Mouse (Mus musculus) bone marrow macrophage, adult 2 months (primary cell): Measurements from ENCODE around the gene Tulp4. TPM values are rescaled to one million over a fixed set of nuclear protein-coding genes. Genes with fewer than 3 reads are reported as not detected.

Experiments used
- H3K27ac ChIP-seq: 2 replicates; pipeline ENCODE4 v1.5.1; 2012; ENCODE audit warnings: low read depth, low read length; ENCODE audit not compliant: insufficient read depth
- H3K4me1 ChIP-seq: 2 replicates; pipeline ENCODE4 v1.6.1; 2012; ENCODE audit warnings: low read length; ENCODE audit not compliant: control insufficient read depth, insufficient read depth
- H3K4me3 ChIP-seq: 2 replicates; pipeline ENCODE4 v1.5.1; 2012; ENCODE audit warnings: mild to moderate bottlenecking, low read length, moderate library complexity; ENCODE audit not compliant: insufficient read depth
- CTCF ChIP-seq: IDR thresholded peaks from 2 replicates; pipeline ENCODE4 v1.5.1; 2012; ENCODE audit warnings: low read depth, mild to moderate bottlenecking, low read length, moderate library complexity
- POLR2A ChIP-seq: IDR thresholded peaks from 2 replicates; pipeline ENCODE4 v1.6.1; 2012; ENCODE audit warnings: mild to moderate bottlenecking, low read depth, low read length, borderline replicate concordance
- polyA plus RNA-seq: library from polyadenylated mRNA; stranded (reverse); fragments of >200 nt; gene quantifications from 2 replicates; pipeline ENCODE4 v1.2.4, GENCODE M21; 2012; ENCODE audit not compliant: missing spikeins, insufficient read depth, insufficient read length

Tulp4 gene
- polyA plus RNA-seq, 1 experiment: 42.9 TPM

DNA sequence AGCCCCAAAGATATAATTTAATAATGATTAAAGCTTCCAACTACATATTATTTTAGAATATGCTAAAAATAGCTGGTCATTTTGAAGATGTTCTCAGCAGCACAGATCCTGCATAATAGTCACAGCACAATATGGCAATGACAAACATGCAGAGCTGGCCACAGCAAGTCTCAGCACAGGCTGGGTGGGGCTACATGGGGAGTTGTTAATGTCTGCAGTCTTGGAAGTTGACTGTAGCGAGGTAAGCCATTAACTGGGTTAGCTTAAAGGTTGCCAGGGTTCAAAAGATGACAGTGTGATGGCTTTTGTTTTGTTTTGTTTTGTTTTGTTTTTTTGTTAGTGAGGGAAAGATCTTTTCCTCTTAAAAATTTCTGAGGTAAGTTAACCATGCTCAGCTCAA is 68.3 kb downstream of the Tulp4 start:
- Histone ChIP-seq H3K27ac (peak overlapping the region; percentile 27; the same call in 1 of the 2 replicates), H3K4me1 (peaks cover 37% of the 10 kb centered on the region), H3K4me3 (no peak overlapping the region)
- TF ChIP-seq POLR2A: no peak
- TF ChIP-seq CTCF: no peak

DNA sequence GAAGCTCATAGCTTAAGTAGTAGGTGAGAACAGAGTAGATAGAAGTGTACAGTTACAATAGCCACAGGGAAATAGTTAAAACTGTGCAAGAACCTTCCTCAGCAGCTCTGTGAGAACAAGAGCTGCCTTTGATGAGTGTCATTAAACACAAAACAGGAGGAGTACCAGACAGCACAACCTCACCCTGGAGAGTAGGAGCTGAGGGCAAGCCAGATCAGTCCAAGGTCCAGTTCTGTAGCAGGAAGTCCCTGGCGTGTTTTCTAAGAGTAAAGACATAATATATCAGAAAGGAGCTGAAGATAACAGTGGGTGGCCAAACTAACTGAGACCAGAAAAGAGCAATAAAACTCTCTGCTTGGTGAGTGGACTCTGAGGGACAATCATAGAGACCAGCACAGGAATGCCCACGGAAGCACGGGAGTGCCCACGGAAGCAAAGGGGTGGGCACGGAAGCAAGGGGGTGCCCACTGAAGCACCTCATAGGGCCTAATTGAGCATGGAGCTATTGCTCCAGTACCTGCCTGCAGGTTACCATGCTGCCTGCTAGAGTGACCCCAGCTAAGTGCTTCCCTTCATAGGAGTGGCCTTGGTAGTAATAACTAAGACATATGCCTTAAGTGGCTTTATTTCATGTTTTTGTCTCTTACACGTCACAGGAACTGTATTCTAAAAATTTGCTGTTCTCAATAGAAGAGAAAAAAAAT is 72.5 kb downstream of the Tulp4 start:
- TF ChIP-seq CTCF (no peak), POLR2A (no peak)
- H3K27ac ChIP-seq: no peak overlapping the region
- no peak overlapping the region for H3K4me3 ChIP-seq
- peaks cover 49% of the 10 kb centered on the region for H3K4me1 ChIP-seq

GRCm38 (mm10) chr17:6179389-6179788 is 73.2 kb downstream of the Tulp4 start:
- Histone ChIP-seq H3K27ac (0 out of 2 replicates have a peak overlapping the region, but pooled peaks have one; percentile 1), H3K4me3 (no peak overlapping the region), H3K4me1 (peaks cover 48% of the 10 kb centered on the region)
- TF ChIP-seq CTCF: no peak
- TF ChIP-seq POLR2A: no peak

DNA sequence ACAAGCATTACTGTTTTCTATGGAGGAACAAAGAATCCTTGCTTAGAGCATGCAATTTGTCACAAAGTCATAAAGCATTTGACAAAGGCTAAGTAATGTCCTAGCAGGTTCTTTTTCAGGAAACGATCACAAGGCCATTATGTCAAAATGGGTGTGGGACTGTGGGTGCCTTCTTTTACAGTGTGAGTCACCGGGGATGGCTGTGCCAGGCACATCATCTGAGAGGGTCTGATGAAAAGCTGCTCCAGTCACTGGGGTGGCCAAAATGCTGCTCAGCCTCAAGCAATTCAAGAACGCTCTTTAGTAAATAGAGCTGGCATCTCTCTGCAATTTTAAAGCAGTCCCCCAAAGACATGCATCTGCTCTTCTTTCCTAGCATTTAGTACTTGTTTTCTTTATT is 74.2 kb downstream of the Tulp4 start:
- TF ChIP-seq POLR2A (no peak), CTCF (no peak)
- Histone ChIP-seq H3K4me1 (peaks cover 46% of the 10 kb centered on the region), H3K27ac (peak overlapping the region; percentile 51), H3K4me3 (no peak overlapping the region)

DNA sequence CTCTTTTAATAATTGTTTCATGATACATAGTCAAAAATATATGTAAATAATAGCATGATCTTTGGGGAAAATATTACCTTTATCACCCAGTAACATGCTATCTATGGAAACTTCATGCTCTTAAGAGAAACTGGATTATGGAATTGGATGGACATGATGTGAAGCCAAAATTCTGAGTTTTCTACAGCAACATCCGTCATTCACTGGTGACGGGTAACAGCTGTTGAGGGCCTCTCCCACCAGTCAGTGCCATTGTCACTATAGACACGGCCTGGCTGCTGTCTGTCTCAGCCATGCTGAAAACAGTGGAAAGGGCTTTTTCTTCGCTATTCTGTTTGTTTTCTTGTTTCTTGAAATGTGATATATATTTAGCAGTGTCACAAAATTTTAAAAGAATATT is 76.5 kb downstream of the Tulp4 start:
- Histone ChIP-seq H3K4me3 (no peak overlapping the region), H3K4me1 (peaks cover 56% of the 10 kb centered on the region), H3K27ac (no peak overlapping the region)
- no peak for TF ChIP-seq POLR2A
- TF ChIP-seq CTCF: no peak

- peaks cover 51% of the 10 kb centered on the region for H3K4me1 ChIP-seq
- no peak overlapping the region for H3K4me3 ChIP-seq
- peak overlapping the region; percentile 2 for H3K27ac ChIP-seq
- TF ChIP-seq POLR2A: no peak
- no peak for TF ChIP-seq CTCF
Measured at GRCm38 (mm10) chr17:6186651-6187050, 80.4 kb downstream of the Tulp4 start.

- TF ChIP-seq CTCF: no peak
- TF ChIP-seq POLR2A: no peak
- H3K4me3 ChIP-seq: no peak overlapping the region
- peaks cover 49% of the 10 kb centered on the region for H3K4me1 ChIP-seq
- H3K27ac ChIP-seq: peak overlapping the region; percentile 2
Measured at GRCm38 (mm10) chr17:6187183-6187582, 80.9 kb downstream of the Tulp4 start.

DNA sequence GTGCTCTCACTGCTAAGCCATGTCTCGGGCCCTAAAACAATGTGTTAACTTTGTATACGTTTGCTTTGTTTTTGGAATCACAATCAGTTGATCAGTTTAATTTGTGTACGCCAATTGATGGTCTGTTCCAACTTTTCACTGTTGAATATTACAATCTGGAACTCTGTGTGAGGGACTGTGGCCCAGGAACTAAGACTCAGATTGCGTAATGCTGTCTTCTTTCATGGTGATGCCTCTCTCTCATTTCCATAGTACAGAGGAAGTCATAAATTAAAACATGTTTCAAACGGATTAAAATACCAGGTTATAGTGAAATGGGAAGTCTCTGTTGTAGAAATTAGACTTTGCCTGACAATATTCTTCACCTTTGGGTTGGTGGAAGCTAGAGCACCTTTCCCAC is 83.0 kb downstream of the Tulp4 start:
- H3K27ac ChIP-seq: peak overlapping the region; percentile 15; the same call in 1 of the 2 replicates
- TF ChIP-seq CTCF: no peak
- TF ChIP-seq POLR2A: no peak
- peaks cover 40% of the 10 kb centered on the region for H3K4me1 ChIP-seq
- no peak overlapping the region for H3K4me3 ChIP-seq

GRCm38 (mm10) chr17:6192275-6192674 is 86.0 kb downstream of the Tulp4 start:
- TF ChIP-seq POLR2A (no peak), CTCF (no peak)

GRCm38 (mm10) chr17:6195390-6195789 is 89.2 kb downstream of the Tulp4 start:
- no peak overlapping the region for H3K4me3 ChIP-seq
- H3K4me1 ChIP-seq: peaks cover 7% of the 10 kb centered on the region
- TF ChIP-seq POLR2A (no peak), CTCF (no peak)
- H3K27ac ChIP-seq: no peak overlapping the region

More at GRCm38 (mm10) chr17:6192275-6192674, 86.0 kb downstream of the Tulp4 start:
- Histone ChIP-seq H3K4me3 (no peak overlapping the region), H3K4me1 (peaks cover 29% of the 10 kb centered on the region), H3K27ac (no peak overlapping the region)
